Mouse (Mus musculus): Measurements from ENCODE around the gene Srgap3.

- TF ChIP-seq MYOD1 (IDR thresholded peaks at IDR 0.05; ENCODE audit: control insufficient read depth, insufficient read length, low read depth) (no peak), CTCF (IDR thresholded peaks at IDR 0.05; ENCODE audit: control insufficient read depth, insufficient read depth, insufficient read length) (no peak), MAX (IDR thresholded peaks at IDR 0.05) (no peak), USF1 (IDR thresholded peaks at IDR 0.05; ENCODE audit: low read depth) (no peak)
These were observed 3.3 kb downstream of the Srgap3 start for GRCm38 (mm10) chr6:112943596-112944245.

Data from C2C12 (cell line).